Mouse (Mus musculus) retina, adult 2 months (tissue): ENCODE results near the gene Capg.

Experiments
- DNase-seq: peaks from one replicate; pipeline ENCODE4 v3.0.0-alpha.2; 2012; ENCODE audit warnings: low read depth, low spot score

Capg gene

DNA sequence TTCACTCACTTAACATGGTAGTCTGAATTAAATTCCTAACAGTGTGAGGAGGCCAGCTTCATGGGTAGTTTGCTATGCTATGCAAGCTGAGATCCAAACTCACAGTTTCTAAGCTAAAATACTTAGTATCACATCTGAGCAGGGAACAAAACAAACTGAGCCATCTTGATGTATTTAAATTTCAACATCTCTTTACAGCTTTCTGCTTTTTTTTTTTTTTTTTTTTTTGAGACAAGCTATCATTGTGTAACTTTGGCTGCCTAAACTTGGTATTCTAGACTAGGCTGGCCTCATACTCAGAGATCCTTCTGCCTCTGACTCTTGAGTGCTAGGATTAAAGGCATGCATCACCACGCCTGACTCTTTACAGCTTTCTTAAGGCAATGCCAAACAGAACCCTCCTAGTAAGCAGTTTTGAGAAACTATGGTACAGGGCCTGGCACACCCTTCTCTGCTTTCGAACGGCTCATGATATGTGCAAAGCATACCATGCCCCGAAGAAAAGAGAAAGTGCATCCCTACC lies 64.5 kb downstream of the Capg start:
- DNase-seq, result no peak

DNA sequence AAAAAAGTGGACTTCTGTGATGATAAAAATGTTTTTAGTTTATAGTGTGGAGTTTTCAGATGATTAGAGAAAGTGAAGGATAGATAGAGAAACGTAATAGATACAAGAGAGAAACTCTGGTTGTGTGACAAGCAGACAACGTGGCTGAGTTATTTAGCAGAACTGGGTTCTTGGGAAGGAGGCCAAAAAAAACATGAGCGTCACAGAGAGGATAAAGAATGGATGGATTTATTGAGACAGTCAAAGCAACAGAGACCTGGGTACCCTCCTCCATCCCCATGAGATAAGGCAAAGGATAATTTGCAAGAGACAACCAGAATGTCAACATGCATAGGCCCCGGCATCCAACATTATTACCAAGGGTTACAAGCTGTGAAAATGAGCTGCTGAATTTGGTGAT lies 66.1 kb downstream of the Capg start:
- no peak for DNase-seq
